9 mouse cellular contexts compared by ENCODE assay signal in genomic region chr11:35852731-35853130, GRCm38 (mm10). TPM values are rescaled to one million over a fixed set of nuclear protein-coding genes. Genes with fewer than 3 reads are reported as not detected.
DNase-seq lines count a peak whose midpoint lies in the region; ATAC-seq and TF ChIP-seq lines count a peak whose summit lies in the region.
"Had no signal": no experiment of that assay in that cellular context is flagged by ENCODE, and none has a peak within 500 bp of the region (broad histone marks: within the 10 kb centered on the region; RNA-seq: fewer than 3 reads in every experiment).

No protein-coding gene starts in this region.

- no peak overlapping the region for H3K9ac ChIP-seq in ES-Bruce4 (ENCODE audit: low read depth, poor library complexity, severe bottlenecking)
- no peak overlapping the region for H3K9ac ChIP-seq in midbrain, postnatal 0 days (replicated peaks; ENCODE audit: low read length, poor library complexity, severe bottlenecking)

- TF ChIP-seq EP300 in ES-Bruce4 (IDR thresholded peaks at IDR 0.05; ENCODE audit: insufficient read depth, low read depth, low read length), result no peak

- H3K9me3 ChIP-seq in ES-Bruce4 (replicated peaks; ENCODE audit: control insufficient read depth, insufficient read depth, low read length, poor library complexity, severe bottlenecking), result no peaks in the 10 kb centered on the region
- no peaks in the 10 kb centered on the region for H3K9me3 ChIP-seq in midbrain, postnatal 0 days (ENCODE audit: low read length)

- H3K4me2 ChIP-seq in midbrain, postnatal 0 days (ENCODE audit: low read depth, low read length, poor library complexity, severe bottlenecking), result no peak overlapping the region

- H3K4me1 ChIP-seq in ES-Bruce4 (ENCODE audit: control insufficient read depth, insufficient read depth, low read length), result no peaks in the 10 kb centered on the region
- H3K4me1 ChIP-seq in midbrain, postnatal 0 days (ENCODE audit: insufficient read depth, low read length), result peaks cover 12% of the 10 kb centered on the region; the same call in 1 of the 2 replicates

- no peak for TF ChIP-seq POLR2A in ES-Bruce4 (IDR thresholded peaks at IDR 0.05; ENCODE audit: insufficient read depth, low read length)

- TF ChIP-seq CTCF in ES-Bruce4 (IDR thresholded peaks at IDR 0.05; ENCODE audit: low read depth, low read length), result peak; percentile 14
- peak; percentile 66 for TF ChIP-seq CTCF in midbrain, postnatal 0 days (IDR thresholded peaks at IDR 0.05)

- 57% methylated on average over 4 of the region's 4 CpGs for WGBS in midbrain, postnatal 0 days

- no peak overlapping the region for H3K27ac ChIP-seq in ES-Bruce4 (ENCODE audit: insufficient read depth, low read length)
- H3K27ac ChIP-seq in midbrain, postnatal 0 days (ENCODE audit: low read depth, low read length), result no peak overlapping the region

- no peak for ATAC-seq in midbrain, postnatal 0 days (ENCODE audit: low FRiP score)

- H3K27me3 ChIP-seq in ES-Bruce4 (ENCODE audit: control insufficient read depth, insufficient read depth, low read length, poor library complexity, severe bottlenecking), result no peaks in the 10 kb centered on the region
- no peaks in the 10 kb centered on the region for H3K27me3 ChIP-seq in midbrain, postnatal 0 days (ENCODE audit: insufficient read depth, low read length)

- no peak overlapping the region for H3K4me3 ChIP-seq in ES-Bruce4 (ENCODE audit: low read depth, low read length)
- no peak overlapping the region for H3K4me3 ChIP-seq in midbrain, postnatal 0 days (ENCODE audit: low read depth, low read length)

- peaks cover 11% of the 10 kb centered on the region for H3K36me3 ChIP-seq in ES-Bruce4 (ENCODE audit: control insufficient read depth, insufficient read depth, low read length, poor library complexity, severe bottlenecking)
- peaks cover 9% of the 10 kb centered on the region; the same call in 1 of the 2 replicates for H3K36me3 ChIP-seq in midbrain, postnatal 0 days (ENCODE audit: insufficient read depth, low read length)

- DNase-seq in layer of hippocampus, adult 11-12 months (ENCODE audit: low spot score), result peak; percentile 68
- DNase-seq in layer of hippocampus, postnatal 14 days (ENCODE audit: low spot score in 2 of 2), result no peak
- DNase-seq in CD4-positive helper T cell, adult 2 months (ENCODE audit: low read depth, low spot score), result peak; percentile 47
- peak; percentile 78 for DNase-seq in embryo, embryonic 10.5 days (ENCODE audit: low spot score)
- DNase-seq in midbrain, postnatal 0 days (ENCODE audit: low spot score), result peak; percentile 65
- no peak for DNase-seq in neural tube, embryonic 10.5 days (ENCODE audit: extremely low spot score, low spot score)

RNA-seq across cellular contexts. Expression of gene Rars, which starts 18.4 kb away (rescaled TPM):
- 10 to 100 TPM; 46.1 to 46.2 TPM for total RNA-seq in layer of hippocampus, postnatal 14 days (2021)
- 166 and 177 TPM in 2 replicates for polyA plus RNA-seq in ES-Bruce4 (2011; ENCODE audit: insufficient read depth, insufficient read length, low read depth, missing spikeins)
- total RNA-seq in midbrain, postnatal 0 days (2014; rRNA removed), result 41.3 and 45.8 TPM in 2 replicates
- 61.9 and 66.2 TPM in 2 replicates for polyA plus RNA-seq in midbrain, postnatal 0 days (2015; fragmentation: Nextera tagmentation; extraction: Ambion mirVana)

RNA-seq across cellular contexts. Expression of gene Fbll1, which starts 54.0 kb away (rescaled TPM):
- total RNA-seq in layer of hippocampus, postnatal 14 days (2021), result 10 to 100 TPM; 47.2 to 49.1 TPM
- not detected in 2 replicates for polyA plus RNA-seq in ES-Bruce4 (2011; ENCODE audit: insufficient read depth, insufficient read length, low read depth, missing spikeins)
- total RNA-seq in midbrain, postnatal 0 days (2014; rRNA removed), result 57.1 and 75.5 TPM in 2 replicates
- 31.0 and 34.6 TPM in 2 replicates for polyA plus RNA-seq in midbrain, postnatal 0 days (2015; fragmentation: Nextera tagmentation; extraction: Ambion mirVana)
- polyA plus RNA-seq: gonadal fat pad, adult 2 months; lung, embryonic 16.5 days had no signal

Comparison
In these comparisons a context has a peak if more than half of its experiments do, and no peak if none do; other contexts are left out.
1. DNase-seq: peak in layer of hippocampus, adult 11-12 months (single experiment), CD4-positive helper T cell, adult 2 months (single experiment), embryo, embryonic 10.5 days (single experiment) and midbrain, postnatal 0 days (single experiment); none in layer of hippocampus, postnatal 14 days (0 of 2) and neural tube, embryonic 10.5 days (single experiment).